Mouse (Mus musculus) ZHBTc4 (cell line): ENCODE data around the gene Safb2.
A peak's percentile ranks its signal among the peaks of the same experiment; 100 is the strongest.
"Not testable (repeated sequence)": the region's sequence is repeated elsewhere in the genome, so short reads cannot be mapped to it uniquely, and the experiment has no call there.

Experiments used
- DNase-seq: peaks from one replicate; pipeline ENCODE4 v3.0.0-alpha.2; 2011; ENCODE audit warnings: low read depth, low spot score

Safb2 gene

DNA sequence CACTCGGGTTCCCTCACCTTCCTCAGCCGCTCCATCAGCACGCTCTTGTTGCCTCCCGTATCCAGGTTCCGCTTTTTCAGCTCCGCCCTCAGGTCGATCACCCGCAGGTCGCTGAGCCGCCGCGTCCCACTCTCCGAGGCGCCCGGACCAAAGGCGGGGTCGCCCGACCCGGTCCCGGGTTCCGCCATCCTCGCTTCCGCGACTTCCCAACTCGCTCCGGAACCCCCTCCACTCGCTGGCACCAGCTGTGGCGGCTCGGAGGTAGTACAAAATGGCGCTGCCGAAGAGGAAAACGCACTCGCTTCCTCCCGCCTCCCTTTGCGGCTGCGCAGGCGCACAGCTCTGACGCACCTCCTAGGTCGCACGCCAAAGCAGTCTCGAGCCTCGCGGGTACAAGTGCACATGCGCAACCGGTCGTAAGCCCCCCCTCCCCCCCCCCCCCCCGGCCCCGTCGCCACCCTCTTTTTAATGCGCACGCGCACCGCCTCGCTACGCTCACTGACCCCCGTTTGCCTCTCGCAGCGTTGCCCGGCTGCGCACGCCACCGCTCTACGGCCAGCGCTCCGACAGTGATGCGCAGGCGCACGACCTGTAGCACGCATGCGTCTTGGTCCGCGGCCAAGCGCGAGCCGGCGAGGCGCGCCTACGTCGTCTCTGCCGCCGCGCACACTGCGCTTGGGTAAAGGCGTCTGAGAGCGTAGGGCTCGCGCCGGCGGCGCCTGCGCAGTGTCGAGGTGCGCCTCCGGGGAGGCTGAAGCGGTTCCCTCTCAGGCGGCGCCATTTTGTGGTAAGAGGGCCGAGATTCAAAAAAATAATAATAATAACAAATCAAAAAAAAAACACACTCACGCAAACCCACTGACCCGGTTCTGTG lies at the start of gene Safb2, which contains the start of gene Safb:
TSS of gene Safb2 (minus strand) at position 329 of the 874 bp plus-strand sequence.
TSS of gene Safb (plus strand) at position 569 of the 874 bp plus-strand sequence.
- DNase-seq: peak; percentile 100

DNA sequence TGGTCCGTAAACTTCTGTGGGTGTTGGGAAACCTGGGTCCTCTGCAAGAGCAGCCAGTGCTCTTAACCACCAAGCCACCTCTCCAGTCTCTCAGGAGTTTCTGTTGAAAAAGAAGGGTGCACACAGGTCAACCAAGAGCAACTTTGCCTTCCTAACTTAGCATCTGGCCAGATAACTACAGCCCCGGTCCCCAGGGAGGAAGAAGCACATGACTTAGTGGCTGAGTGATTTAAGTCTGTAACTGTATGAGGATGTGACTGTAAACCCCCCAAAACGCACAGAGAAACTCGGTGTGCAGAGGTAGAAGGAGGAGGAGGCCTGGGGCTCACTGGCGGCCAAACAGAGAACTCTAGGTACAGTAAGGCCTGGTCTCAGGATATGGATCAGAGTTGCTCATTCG lies 49.6 kb upstream of the Safb2 start:
- no peak for DNase-seq

DNA sequence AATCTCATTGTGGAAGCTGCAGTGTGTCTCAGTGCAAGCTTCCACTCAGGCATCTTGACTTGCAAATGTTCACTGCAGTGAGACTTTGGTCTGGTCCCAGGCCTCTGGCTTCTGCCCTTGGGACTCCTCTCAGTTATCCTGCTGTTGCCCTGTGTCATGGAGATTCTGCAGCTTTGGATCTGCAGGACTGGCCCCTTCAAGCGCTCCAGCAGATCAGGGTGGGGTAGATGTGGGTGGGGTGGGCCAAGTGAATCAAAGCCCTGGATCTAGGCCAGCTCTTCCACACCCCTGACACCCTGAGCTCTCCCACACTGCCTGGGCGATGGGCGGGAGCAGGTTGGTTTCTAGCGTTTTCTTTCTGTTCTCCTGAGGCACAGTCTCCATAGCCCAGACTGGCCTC lies 47.4 kb upstream of the Safb2 start:
- peak; percentile 97 for DNase-seq

DNA sequence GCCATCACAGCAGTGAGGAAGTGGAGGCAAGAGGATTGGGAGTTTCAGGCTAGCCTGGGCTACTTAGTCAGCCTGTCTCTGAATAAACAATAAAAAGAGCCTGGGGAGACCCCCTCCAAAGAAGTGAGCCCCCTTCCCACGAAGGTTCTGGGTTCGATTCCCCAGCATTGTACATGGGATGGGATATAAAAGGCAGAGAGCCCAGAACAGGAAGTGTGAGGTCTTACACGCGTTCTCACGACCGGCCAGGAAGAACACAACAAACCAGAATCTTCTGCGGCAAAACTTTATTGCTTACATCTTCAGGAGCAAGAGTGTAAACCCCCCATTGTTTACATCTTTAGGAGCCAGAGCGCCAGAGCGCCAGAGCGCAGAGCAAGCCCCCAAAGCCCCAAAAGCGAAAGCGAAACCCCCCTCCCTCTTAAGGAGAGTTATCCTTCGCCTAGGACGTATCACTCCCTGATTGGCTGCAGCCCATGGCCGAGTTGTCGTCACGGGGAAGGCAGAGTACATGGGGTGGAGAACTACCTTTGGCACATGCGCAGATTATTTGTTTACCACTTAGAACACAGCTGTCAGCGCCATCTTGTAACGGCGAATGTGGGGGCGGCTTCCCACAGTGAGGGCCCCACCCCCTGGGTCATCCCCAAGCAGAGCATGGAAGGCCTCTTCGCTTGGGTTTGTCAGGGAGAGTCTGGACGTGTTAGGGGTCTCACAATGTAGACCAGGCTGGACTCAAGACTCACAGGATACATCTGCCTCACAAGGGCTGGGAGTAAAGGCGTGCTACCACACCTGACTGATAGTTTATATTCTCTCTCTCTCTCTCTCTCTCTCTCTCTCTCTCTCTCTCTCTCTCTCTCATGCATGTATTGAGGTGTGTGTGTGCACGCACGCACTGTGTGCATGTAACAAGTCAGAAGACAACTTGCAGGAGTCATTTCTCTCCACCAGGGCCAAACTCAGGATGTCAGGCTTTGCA lies 45.7 kb upstream of the Safb2 start:
- DNase-seq: peak; percentile 30

DNA sequence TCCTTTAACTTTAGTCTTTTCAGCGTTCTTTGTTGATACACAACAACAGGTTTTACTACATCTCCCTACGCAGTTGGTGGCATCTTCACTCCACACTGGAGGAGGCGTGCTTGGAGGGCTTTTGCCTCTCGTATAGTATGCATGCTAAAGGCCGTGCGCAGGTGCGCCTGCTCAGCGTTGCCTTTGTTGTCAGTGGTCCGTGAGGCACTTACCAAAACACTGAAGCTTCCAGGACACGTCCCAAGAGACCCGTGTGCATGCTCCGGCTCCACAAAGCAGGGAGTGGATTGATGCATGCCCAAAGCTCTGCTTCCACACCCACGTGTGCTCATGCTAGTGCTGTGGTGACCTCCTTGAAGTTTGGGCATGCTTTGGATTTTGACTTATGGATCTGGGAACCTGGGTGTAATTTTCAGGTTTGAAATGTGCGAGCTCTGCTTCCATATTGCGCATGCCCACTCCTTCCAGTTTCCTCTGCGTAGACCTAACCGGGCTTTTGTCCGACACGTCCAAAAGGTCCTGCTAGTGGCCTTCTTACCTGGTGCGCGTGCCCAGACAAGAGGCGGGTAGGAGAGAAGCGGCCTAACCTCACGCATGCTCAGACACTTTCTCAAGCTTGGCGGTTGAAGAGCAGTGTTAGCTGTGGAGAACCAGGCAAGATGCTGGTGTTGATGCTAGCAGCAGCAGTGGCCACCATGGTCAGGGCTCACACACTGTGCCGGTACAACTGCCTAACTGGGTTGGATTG lies 43.3 kb upstream of the Safb2 start, which contains the start of gene Catsperd:
TSS of gene Catsperd (plus strand) at position 614 of the 748 bp plus-strand sequence.
- DNase-seq: peak; percentile 75

DNA sequence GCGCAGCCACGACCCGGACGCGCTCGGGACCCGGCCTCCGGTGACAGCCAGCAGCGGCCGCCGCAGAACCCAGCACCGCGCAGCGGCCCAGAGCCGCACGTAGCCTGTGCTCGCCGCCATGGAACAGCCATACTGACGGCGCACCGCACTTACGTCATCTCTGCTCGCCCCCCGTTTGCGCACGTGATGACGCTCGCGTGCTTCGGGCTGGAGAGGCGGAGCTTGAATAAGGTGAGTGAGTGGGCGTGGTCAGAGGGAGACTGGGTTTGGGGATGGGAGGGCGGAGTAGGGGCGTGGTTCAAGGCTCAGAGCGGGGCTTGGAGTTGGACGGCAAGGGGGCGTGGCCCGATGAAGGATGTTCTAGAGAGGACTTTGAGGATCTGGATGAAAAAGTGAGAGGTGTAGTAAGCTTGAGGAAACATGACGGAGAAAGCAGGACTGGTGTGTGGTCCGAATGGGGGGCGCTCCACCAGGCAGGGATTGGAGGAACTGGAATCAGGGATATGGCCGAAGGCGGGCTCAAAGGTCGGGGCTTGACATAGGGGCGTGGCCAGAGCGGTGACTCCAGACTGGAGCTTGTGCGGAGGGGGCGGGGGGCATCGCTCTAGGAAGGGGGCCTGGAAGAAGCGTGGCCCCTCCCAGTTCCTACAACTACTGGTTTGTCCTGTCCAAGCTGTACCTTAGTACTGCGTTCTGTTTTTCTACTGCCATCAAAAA lies 42.5 kb upstream of the Safb2 start, which contains the start of gene Lonp1:
TSS of gene Lonp1 (minus strand) at position 134 of the 717 bp plus-strand sequence.
- peak; percentile 99 for DNase-seq

DNA sequence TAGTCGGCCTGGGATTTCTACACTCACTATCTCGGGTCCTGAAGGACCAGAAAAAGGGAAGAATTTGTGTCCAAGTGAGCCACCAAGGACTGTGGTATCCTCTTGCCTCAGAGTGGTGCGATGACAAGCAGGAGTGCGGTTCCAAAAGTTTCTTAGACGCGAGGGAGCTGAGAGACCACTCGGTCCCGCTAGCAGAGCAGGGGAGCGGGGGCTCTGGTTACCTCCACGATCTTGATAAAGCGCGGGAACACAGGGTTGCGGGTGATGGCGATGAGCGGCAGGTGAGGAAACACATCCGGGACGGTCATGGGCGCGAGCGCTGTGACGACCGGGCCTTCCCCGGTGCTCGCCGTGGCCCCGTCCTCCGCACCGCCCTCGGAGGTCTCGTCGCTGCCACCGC lies 41.9 kb upstream of the Safb2 start:
- peak; percentile 25 for DNase-seq

DNA sequence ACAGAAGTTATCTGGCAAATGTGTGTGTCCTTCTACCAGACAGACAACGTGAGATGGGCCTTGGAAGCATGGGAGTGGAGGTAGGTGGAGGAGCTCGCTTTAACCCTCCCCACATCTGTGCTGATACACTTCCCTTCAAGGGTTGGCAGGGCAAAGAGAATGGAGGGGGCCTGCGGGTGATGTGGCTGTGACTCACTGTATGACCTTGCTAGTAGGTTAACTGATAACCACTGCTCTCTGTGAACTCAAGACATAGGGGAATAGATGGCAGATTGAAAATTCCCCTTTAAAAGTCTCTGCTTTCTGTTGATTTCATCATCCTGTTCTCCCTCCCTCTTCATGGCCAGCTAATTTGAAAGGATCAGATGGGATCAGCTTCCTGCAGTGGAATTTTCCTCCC lies 41.1 kb upstream of the Safb2 start:
- no peak for DNase-seq

DNA sequence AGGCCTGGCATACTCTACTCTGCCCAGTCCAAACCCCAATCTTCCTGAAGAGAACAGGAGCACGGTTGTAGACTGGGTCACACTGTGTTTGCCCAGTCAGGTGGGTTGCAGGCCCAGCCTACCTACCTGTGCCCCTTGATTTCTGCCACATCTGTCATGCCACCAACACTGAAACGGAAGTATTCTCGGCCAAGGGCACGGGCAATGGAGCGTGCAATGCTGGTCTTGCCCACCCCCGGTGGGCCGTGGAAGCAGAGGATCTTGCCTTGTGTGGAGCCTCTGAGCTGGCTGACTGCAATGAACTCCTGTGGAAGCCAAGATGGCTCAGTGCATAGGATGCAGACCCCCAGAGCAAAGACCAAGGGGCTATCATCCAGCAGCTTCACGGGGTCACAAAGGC lies 33.2 kb upstream of the Safb2 start:
- DNase-seq: no peak

DNA sequence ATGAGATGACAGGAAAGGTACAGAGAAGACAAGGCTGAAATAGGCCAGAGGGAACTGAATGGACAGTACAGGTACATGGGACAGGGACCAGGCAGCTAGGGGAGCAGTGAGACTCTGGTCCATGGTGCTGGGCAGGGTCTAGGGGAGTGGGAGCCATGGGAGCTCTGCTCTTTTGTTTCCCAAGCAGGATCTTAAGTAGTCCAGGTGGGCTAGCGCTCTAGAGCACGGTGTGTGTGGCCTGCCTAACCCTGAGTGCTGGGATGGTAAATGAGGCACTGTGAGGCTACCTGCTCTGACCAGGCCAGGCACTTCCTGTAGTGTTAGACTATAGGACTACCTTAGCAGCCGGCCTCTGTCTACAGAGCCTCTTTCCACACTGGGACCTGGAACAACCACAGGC lies 32.3 kb upstream of the Safb2 start:
- peak; percentile 33 for DNase-seq

DNA sequence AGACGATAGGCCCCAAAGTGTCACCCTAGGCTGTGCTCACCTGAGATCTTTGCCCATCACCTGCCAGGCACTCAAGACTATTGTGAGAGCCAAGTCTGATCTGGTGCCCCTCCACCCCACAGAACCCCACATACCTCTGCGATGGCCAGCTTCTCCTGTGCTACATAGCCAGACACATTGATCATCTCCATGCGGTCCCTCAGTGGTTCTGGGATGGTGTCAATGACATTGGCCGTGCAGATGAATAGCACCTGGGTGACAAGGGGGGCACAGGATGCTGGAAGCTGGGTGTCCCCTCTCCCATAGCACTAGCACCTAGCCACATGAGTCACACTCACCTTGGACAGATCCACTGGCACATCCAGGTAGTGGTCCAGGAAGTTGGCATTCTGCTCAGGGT lies 31.4 kb upstream of the Safb2 start:
- DNase-seq: no peak

DNA sequence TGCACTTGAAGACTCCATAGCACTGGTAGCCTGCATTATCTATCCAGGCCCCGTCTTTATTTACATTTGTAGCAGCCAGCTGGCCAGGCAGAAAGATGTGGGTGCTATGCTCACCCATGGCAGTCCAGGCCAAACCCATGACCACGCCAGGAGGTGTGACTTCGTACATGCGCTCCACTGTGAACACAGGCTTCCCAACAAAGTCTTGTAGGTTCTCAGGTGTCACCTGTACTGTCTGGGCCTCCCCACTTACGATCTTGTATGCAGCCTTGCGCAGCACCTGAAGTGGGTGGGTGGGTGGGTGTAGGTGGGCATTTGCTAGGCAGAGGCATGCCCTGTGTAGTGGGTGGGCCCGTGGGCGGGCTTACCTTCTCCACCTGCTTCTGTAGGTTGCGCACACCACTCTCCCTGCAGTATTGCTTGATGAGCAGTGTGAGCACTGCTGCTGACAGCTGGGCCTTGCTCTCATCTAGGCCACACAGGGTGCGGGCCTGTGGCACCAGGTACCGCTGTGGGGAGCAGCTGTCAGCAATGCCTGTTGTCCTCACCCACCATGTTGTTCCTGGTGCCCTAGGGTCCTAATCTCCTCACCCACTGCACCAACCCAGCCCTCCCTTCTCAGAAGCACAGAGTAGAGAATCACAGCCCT lies 30.9 kb upstream of the Safb2 start:
- peak; percentile 70 for DNase-seq

DNA sequence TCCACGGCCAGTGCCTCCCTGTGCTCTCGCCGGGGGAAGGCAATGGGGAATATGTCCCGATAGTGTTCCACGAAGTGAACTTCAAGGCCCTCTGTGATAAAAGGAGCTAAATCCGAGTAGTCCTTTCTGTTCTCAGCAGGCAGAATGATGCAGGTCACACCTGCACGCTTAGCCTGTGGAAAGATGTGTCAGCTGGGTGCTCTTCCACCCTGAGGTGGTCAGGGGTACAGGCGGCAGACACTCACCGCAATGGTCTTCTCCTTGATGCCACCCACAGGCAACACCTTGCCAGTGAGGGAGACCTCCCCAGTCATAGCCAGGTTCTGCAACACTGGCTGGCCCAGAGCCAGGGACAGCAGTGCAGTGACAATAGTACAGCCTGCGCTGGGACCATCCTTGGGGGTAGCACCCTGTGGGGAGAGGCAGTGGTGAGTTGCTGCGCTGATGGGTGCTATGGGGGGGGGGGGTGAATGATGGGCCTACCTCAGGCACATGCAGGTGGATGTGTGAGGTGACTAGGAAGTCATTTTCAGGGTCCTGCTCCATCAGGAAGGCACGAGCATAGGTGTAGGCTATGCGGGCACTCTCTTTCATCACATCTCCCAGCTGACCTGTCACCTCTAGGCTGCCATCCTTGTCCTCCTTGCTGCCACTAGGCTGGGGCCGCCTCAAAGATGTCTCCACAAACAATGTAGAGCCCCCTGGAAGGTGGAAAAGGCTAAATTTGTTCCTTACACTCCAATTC lies 30.2 kb upstream of the Safb2 start:
- DNase-seq: peak; percentile 68

DNA sequence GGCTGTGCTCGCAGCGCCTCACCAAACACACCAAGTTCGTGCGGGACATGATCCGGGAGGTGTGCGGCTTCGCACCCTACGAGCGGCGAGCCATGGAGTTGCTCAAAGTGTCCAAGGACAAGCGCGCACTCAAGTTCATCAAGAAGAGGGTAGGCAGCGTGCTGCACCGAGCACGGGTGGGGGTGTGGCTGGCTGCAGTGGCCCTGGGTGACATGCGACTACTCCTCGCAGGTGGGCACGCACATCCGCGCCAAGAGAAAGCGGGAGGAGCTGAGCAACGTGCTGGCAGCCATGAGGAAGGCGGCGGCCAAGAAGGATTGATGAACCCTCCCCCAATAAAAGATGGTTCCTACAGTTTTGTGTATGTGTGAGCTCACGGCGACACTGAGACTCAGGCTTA lies 29.5 kb upstream of the Safb2 start:
- peak; percentile 85 for DNase-seq

DNA sequence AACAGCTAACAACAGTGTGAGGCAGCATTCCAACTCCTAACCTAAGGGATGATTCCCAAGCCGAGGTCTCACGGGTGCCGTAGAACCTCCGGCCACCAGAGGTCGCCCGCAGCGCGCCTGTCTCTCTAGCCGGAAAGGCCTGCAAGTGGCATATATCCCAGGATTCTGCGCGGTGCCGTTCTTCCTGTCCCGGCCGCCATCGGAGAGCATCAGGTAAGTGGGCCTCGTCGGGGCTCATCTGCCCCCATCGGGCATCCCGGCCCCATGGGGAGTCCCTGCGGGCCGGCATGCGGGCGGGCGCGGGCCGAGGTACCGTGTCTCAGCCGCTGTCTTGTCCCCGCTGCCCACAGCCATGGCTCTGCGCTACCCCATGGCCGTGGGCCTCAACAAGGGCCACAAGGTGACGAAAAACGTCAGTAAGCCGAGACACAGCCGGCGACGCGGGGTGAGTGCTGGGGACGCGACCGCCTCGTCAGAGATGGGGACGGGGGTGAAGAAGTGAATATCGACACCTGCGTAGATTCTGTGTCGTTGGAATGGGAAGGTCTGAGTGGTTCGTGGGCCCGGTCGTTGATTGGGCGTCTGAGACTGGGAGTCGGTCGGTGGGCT lies 29.0 kb upstream of the Safb2 start, which contains the start of gene Rpl36:
TSS of gene Rpl36 (plus strand) at position 181 of the 609 bp plus-strand sequence.
- peak; percentile 96 for DNase-seq

DNA sequence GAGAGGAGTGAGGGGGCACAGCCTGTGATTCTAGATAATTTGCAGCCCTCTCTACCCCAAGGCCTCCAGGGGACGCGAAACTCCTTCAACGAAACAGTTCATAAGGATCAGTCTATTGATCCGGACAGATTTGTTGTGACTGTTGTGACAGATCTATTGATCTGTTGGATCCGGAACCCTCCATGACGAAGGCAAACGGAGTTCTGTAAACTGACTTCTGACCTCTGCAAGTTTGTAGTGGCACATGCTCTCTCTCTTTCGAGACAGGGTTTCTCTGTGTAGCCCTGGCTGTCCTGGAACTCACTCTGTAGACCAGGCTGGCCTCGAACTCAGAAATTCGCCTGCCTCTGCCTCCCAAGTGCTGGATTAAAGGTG lies 28.2 kb upstream of the Safb2 start:
- DNase-seq: not testable (repeated sequence)

DNA sequence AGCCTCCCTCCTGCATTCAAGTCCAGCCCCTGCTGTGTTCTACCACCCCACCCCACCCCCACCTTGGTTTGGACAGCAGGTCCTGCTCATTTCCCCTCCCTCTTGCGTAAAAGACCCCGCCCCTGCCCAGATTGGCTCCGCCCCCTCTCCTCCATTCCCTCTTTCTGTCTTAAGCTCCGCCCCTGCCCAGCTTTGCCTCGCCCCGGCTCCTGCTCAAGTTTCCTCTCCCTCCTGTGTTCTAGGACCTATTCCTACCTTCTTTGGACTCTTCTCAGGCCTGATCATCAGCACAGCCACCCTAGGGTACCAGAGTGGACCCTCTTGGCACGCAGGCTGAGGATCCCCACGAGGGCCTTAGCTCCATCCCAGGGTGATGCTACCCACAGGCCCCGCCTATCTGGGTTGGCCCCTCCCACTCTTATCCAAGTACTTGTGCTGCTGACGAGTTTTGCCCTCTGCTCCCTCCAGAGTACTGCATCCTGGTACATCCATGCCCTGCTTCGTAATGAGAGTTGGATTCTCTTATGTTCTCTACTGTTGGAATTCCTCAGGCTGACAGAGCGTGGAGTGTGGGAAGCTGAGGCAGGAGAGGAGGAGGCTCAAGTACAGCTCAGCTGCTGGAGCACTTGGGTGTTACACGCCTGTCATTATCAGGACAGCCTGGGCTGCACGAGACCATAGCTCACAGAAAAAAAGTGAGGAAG lies 27.6 kb upstream of the Safb2 start:
- DNase-seq: peak; percentile 97

DNA sequence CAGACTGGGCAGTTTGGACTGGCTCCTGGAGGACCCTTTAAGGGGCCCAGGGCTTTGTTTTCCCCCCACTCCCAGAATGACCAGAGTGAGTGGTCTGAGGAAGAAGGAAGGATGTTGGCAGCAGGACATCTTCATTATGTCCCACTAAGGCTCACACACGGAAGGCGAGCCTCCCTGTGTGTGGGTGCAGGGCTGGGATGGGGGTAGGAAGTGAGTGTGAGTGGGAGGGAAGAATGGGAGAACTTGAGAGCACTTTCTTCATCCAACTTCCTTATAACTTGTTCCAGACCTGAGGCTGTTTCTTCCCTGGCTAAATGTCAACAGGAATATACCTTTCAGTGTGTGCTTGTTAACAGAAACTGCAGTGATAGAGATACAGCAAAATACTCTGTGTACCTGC lies 26.9 kb upstream of the Safb2 start:
- no peak for DNase-seq
